In the genomic region with DNA sequence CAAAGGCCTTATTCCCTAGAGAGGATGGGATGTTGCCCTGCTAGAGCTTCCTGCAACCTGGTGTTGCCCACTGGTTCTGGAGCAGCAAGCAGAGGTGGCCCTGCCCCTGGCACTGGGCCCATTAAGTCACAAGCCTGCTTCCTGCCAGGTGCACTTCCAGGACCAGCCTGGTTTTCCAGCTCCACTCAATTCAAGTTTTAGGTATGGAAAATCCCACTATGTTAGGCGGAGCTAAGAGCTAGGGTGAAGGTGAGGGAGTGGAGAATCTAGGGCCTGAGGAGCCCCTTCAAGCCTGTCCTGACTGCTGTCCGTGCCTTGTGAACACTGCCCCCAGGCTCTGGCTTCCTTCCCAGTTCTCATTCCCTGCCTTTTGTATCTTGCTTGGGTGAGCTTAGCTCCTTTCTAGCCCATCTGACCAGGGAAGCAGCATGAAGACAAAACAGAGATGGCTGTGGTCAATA, we compare ENCODE assay signal across 14 mouse cellular contexts. TPM values are rescaled to one million over a fixed set of nuclear protein-coding genes. Genes with fewer than 3 reads are reported as not detected.
DNase-seq lines count a peak whose midpoint lies in the region; ATAC-seq lines count a peak whose summit lies in the region.
"Had no signal": no experiment of that assay in that cellular context is flagged by ENCODE, and none has a peak within 500 bp of the region (broad histone marks: within the 10 kb centered on the region; RNA-seq: fewer than 3 reads in every experiment).

No protein-coding gene starts in this region.

- H3K9me3 ChIP-seq in hindbrain, embryonic 13.5 days, result no peaks in the 10 kb centered on the region
- H3K9me3 ChIP-seq in hindbrain, embryonic 11.5 days (ENCODE audit: control insufficient read depth, low read length), result no peaks in the 10 kb centered on the region
- H3K9me3 ChIP-seq: forebrain, embryonic 15.5 days; neural tube, embryonic 13.5 days had no signal

- H3K27ac ChIP-seq in hindbrain, embryonic 13.5 days, result no peak overlapping the region
- no peak overlapping the region for H3K27ac ChIP-seq in hindbrain, embryonic 11.5 days (ENCODE audit: low read depth, low read length)
- H3K27ac ChIP-seq: forebrain, embryonic 15.5 days; hindbrain, embryonic 14.5 days; kidney, postnatal 0 days; liver, embryonic 14.5 days; neural tube, embryonic 13.5 days had no signal

- no peak overlapping the region for H3K4me2 ChIP-seq in hindbrain, embryonic 13.5 days
- no peak overlapping the region for H3K4me2 ChIP-seq in hindbrain, embryonic 11.5 days (replicated peaks; ENCODE audit: low read depth, low read length)
- H3K4me2 ChIP-seq: forebrain, embryonic 15.5 days; hindbrain, embryonic 14.5 days; neural tube, embryonic 13.5 days had no signal

- 0 out of 2 replicates have a peak overlapping the region, but pooled peaks have one; percentile 35 for H3K9ac ChIP-seq in hindbrain, embryonic 13.5 days
- no peak overlapping the region for H3K9ac ChIP-seq in hindbrain, embryonic 11.5 days (ENCODE audit: low read depth, low read length)
- H3K9ac ChIP-seq: forebrain, embryonic 15.5 days; hindbrain, embryonic 14.5 days; liver, embryonic 14.5 days; neural tube, embryonic 13.5 days had no signal

- H3K27me3 ChIP-seq in hindbrain, embryonic 13.5 days, result no peaks in the 10 kb centered on the region
- H3K27me3 ChIP-seq in hindbrain, embryonic 11.5 days (ENCODE audit: control insufficient read depth, insufficient read depth, low read length), result no peaks in the 10 kb centered on the region
- H3K27me3 ChIP-seq: forebrain, embryonic 15.5 days; neural tube, embryonic 13.5 days had no signal

- no peak overlapping the region for H3K4me3 ChIP-seq in hindbrain, embryonic 13.5 days
- H3K4me3 ChIP-seq in hindbrain, embryonic 11.5 days (ENCODE audit: low read depth, low read length), result no peak overlapping the region
- H3K4me3 ChIP-seq: forebrain, embryonic 15.5 days; neural tube, embryonic 13.5 days had no signal

- H3K36me3 ChIP-seq in hindbrain, embryonic 13.5 days, result peaks cover 41% of the 10 kb centered on the region
- peaks cover 5% of the 10 kb centered on the region; the same call in 1 of the 2 replicates for H3K36me3 ChIP-seq in hindbrain, embryonic 11.5 days (ENCODE audit: control insufficient read depth, insufficient read depth, low read length)

- H3K4me1 ChIP-seq in hindbrain, embryonic 13.5 days (replicated peaks), result peaks cover 49% of the 10 kb centered on the region
- peaks cover 7% of the 10 kb centered on the region for H3K4me1 ChIP-seq in hindbrain, embryonic 11.5 days (replicated peaks; ENCODE audit: control insufficient read depth, insufficient read depth, low read length)

- 87% methylated on average over 2 of the region's 2 CpGs for WGBS in hindbrain, embryonic 13.5 days
- 89% methylated on average over 2 of the region's 2 CpGs for WGBS in hindbrain, embryonic 11.5 days

- DNase-seq in hindbrain, embryonic 11.5 days (ENCODE audit: low spot score), result no peak
- peak; percentile 52 for DNase-seq in brain, adult 2 months (ENCODE audit: low read depth, low spot score)
- peak; percentile 81 to 82 for DNase-seq in cerebellum, postnatal 10 days
- peak; percentile 25 for DNase-seq in lung, postnatal 10 days
- DNase-seq in gastrocnemius, adult 8-10 months (ENCODE audit: low spot score in 2 of 2), result no peak
- DNase-seq: thymus, postnatal 4 days had no signal

- no peak for ATAC-seq in hindbrain, embryonic 13.5 days (ENCODE audit: low FRiP score)
- ATAC-seq in hindbrain, embryonic 11.5 days (ENCODE audit: low FRiP score), result no peak
- no peak for ATAC-seq in granulocyte monocyte progenitor cell, adult 5-6 weeks (replicated peaks; ENCODE audit: poor library complexity, severe bottlenecking)
- ATAC-seq: forebrain, embryonic 15.5 days had no signal

RNA-seq across cellular contexts. Expression of gene Dvl1, which starts 4.8 kb away (rescaled TPM):
- 7.8 and 8.5 TPM in 2 replicates for polyA plus RNA-seq in hindbrain, embryonic 13.5 days (2015; fragmentation: Nextera tagmentation; extraction: Ambion mirVana)
- 7.5 and 8.8 TPM in 2 replicates for polyA plus RNA-seq in hindbrain, embryonic 11.5 days (2014; fragmentation: Nextera tagmentation; extraction: Ambion mirVana)
- total RNA-seq in granulocyte monocyte progenitor cell, adult 5-6 weeks (2014; fragmentation: Nextera tagmentation), result 10.1 and 20.3 TPM in 2 replicates
- 12.4 and 21.6 TPM in 2 replicates for total RNA-seq in granulocyte monocyte progenitor cell, adult 5-6 weeks (2017)
- total RNA-seq in gastrocnemius, adult 8-10 months (2022), result 100 to 1,000 TPM; 117 to 124 (median 120) TPM

RNA-seq across cellular contexts. Expression of gene Tas1r3, which starts 11.2 kb away (rescaled TPM):
- 0.47 and 0.57 TPM in 2 replicates for polyA plus RNA-seq in hindbrain, embryonic 13.5 days (2015; fragmentation: Nextera tagmentation; extraction: Ambion mirVana)
- polyA plus RNA-seq in hindbrain, embryonic 11.5 days (2014; fragmentation: Nextera tagmentation; extraction: Ambion mirVana), result 0.46 TPM in 2 replicates
- 1.5 TPM in 1 of 2 replicates, not detected in the other for total RNA-seq in granulocyte monocyte progenitor cell, adult 5-6 weeks (2014; fragmentation: Nextera tagmentation)
- 0.30 and 0.93 TPM in 2 replicates for total RNA-seq in granulocyte monocyte progenitor cell, adult 5-6 weeks (2017)
- total RNA-seq in gastrocnemius, adult 8-10 months (2022), result under 1 TPM in 2 of 4 experiments, not detected in 2; 0.11 to 0.12 TPM

RNA-seq across cellular contexts. Expression of gene Mxra8, which starts 12.5 kb away (rescaled TPM):
- 30.8 and 34.4 TPM in 2 replicates for polyA plus RNA-seq in hindbrain, embryonic 13.5 days (2015; fragmentation: Nextera tagmentation; extraction: Ambion mirVana)
- 31.1 and 36.8 TPM in 2 replicates for polyA plus RNA-seq in hindbrain, embryonic 11.5 days (2014; fragmentation: Nextera tagmentation; extraction: Ambion mirVana)
- 0.39 TPM in 1 of 2 replicates, not detected in the other for total RNA-seq in granulocyte monocyte progenitor cell, adult 5-6 weeks (2014; fragmentation: Nextera tagmentation)
- total RNA-seq in granulocyte monocyte progenitor cell, adult 5-6 weeks (2017), result not detected in 2 replicates
- 10 to 100 TPM; 16.5 to 34.5 (median 24.9) TPM for total RNA-seq in gastrocnemius, adult 8-10 months (2022)
- total RNA-seq: MEL had no signal

RNA-seq across cellular contexts. Expression of gene Cptp, which starts 17.3 kb away (rescaled TPM):
- polyA plus RNA-seq in hindbrain, embryonic 13.5 days (2015; fragmentation: Nextera tagmentation; extraction: Ambion mirVana), result 23.3 and 24.1 TPM in 2 replicates
- 19.8 and 22.7 TPM in 2 replicates for polyA plus RNA-seq in hindbrain, embryonic 11.5 days (2014; fragmentation: Nextera tagmentation; extraction: Ambion mirVana)
- 9.4 and 16.7 TPM in 2 replicates for total RNA-seq in granulocyte monocyte progenitor cell, adult 5-6 weeks (2014; fragmentation: Nextera tagmentation)
- 7.0 and 7.8 TPM in 2 replicates for total RNA-seq in granulocyte monocyte progenitor cell, adult 5-6 weeks (2017)
- total RNA-seq in gastrocnemius, adult 8-10 months (2022), result 10 to 100 TPM; 11.0 to 18.7 (median 16.1) TPM

RNA-seq across cellular contexts. Expression of gene Ints11, which starts 17.4 kb away (rescaled TPM):
- 74.8 and 79.2 TPM in 2 replicates for polyA plus RNA-seq in hindbrain, embryonic 13.5 days (2015; fragmentation: Nextera tagmentation; extraction: Ambion mirVana)
- polyA plus RNA-seq in hindbrain, embryonic 11.5 days (2014; fragmentation: Nextera tagmentation; extraction: Ambion mirVana), result 93.1 and 95.4 TPM in 2 replicates
- total RNA-seq in granulocyte monocyte progenitor cell, adult 5-6 weeks (2014; fragmentation: Nextera tagmentation), result 49.0 and 64.7 TPM in 2 replicates
- 34.7 and 37.9 TPM in 2 replicates for total RNA-seq in granulocyte monocyte progenitor cell, adult 5-6 weeks (2017)
- 10 to 100 TPM; 13.0 to 16.8 (median 14.1) TPM for total RNA-seq in gastrocnemius, adult 8-10 months (2022)

Comparison
In these comparisons a context has a peak if more than half of its experiments do, and no peak if none do; other contexts are left out.
1. DNase-seq: peak in brain, adult 2 months (single experiment), cerebellum, postnatal 10 days (2 of 2) and lung, postnatal 10 days (single experiment); none in hindbrain, embryonic 11.5 days (single experiment) and gastrocnemius, adult 8-10 months (0 of 2).
2. RNA of gene Dvl1, which starts 4.8 kb away (total RNA-seq): 117 to 124 TPM in gastrocnemius, adult 8-10 months; 10.1 to 21.6 TPM in granulocyte monocyte progenitor cell, adult 5-6 weeks; every median in the first group is over 4 times any median in the second.
3. RNA of gene Mxra8, which starts 12.5 kb away (total RNA-seq): 16.5 to 34.5 TPM in gastrocnemius, adult 8-10 months; 0.39 TPM in granulocyte monocyte progenitor cell, adult 5-6 weeks; every median in the first group is over 10 times any median in the second.